Comparison of ENCODE assay signal across 27 mouse cellular contexts in genomic region chr3:77587218-77587617, GRCm38 (mm10).
DNase-seq lines count a peak whose midpoint lies in the region; ATAC-seq and TF ChIP-seq lines count a peak whose summit lies in the region.
"Had no signal": no experiment of that assay in that cellular context is flagged by ENCODE, and none has a peak within 500 bp of the region (broad histone marks: within the 10 kb centered on the region; RNA-seq: fewer than 3 reads in every experiment).

No protein-coding gene starts in this region.

- TF ChIP-seq POLR2A in brain, embryonic 14.5 days (IDR thresholded peaks at IDR 0.05; ENCODE audit: borderline replicate concordance, extremely low read depth, insufficient read depth, insufficient read length, poor library complexity, severe bottlenecking), result no peak

- no peak overlapping the region for H3K27ac ChIP-seq in forebrain, embryonic 14.5 days (ENCODE audit: low read depth, low read length)
- H3K27ac ChIP-seq in forebrain, embryonic 15.5 days (replicated peaks), result no peak overlapping the region
- H3K27ac ChIP-seq in midbrain, embryonic 14.5 days (replicated peaks; ENCODE audit: low read depth, low read length), result no peak overlapping the region
- H3K27ac ChIP-seq in midbrain, embryonic 13.5 days, result no peak overlapping the region
- H3K27ac ChIP-seq: embryonic facial prominence, embryonic 10.5 days; embryonic facial prominence, embryonic 13.5 days; heart, adult 2 months; heart, embryonic 10.5 days; heart, embryonic 13.5 days; hindbrain, embryonic 14.5 days; hindbrain, postnatal 0 days had no signal

- DNase-seq in forebrain, embryonic 14.5 days (ENCODE audit: low spot score), result peak; percentile 27
- peak; percentile 1 for DNase-seq in midbrain, embryonic 14.5 days
- peak; percentile 46 for DNase-seq in Muller cell, postnatal 12 days (ENCODE audit: inconsistent ontology term)
- DNase-seq in brain, embryonic 14.5 days (ENCODE audit: low read depth), result peak; percentile 48
- DNase-seq: adrenal gland, adult 8-10 months; adrenal gland, postnatal 25 days; cerebellum, adult 18-20 months; cerebellum, adult 9-11 months; cerebellum, postnatal 36 days; embryo, embryonic 11 days; gastrocnemius, postnatal 25 days; heart, adult 2 months; heart, postnatal 14 days; heart, postnatal 4 days had no signal

- H3K4me1 ChIP-seq in forebrain, embryonic 14.5 days (ENCODE audit: control insufficient read depth, insufficient read depth, low read length), result no peaks in the 10 kb centered on the region
- peaks cover 5% of the 10 kb centered on the region; the same call in 1 of the 2 replicates for H3K4me1 ChIP-seq in forebrain, embryonic 15.5 days
- H3K4me1 ChIP-seq in midbrain, embryonic 14.5 days (ENCODE audit: control insufficient read depth, insufficient read depth, low read length), result no peaks in the 10 kb centered on the region
- no peaks in the 10 kb centered on the region for H3K4me1 ChIP-seq in midbrain, embryonic 13.5 days (replicated peaks)
- H3K4me1 ChIP-seq: embryonic facial prominence, embryonic 10.5 days; embryonic facial prominence, embryonic 13.5 days; heart, embryonic 10.5 days; heart, embryonic 13.5 days had no signal

- no peak overlapping the region for H3K4me3 ChIP-seq in forebrain, embryonic 14.5 days (ENCODE audit: low read depth, low read length)
- H3K4me3 ChIP-seq in forebrain, embryonic 15.5 days, result no peak overlapping the region
- H3K4me3 ChIP-seq in midbrain, embryonic 14.5 days (replicated peaks; ENCODE audit: low read depth, low read length), result no peak overlapping the region
- no peak overlapping the region for H3K4me3 ChIP-seq in midbrain, embryonic 13.5 days (replicated peaks)
- H3K4me3 ChIP-seq: embryonic facial prominence, embryonic 10.5 days; embryonic facial prominence, embryonic 13.5 days; erythroblast, embryonic 14.5 days; heart, adult 2 months; heart, embryonic 10.5 days; heart, embryonic 13.5 days had no signal

- no peak overlapping the region for H3K4me2 ChIP-seq in forebrain, embryonic 14.5 days (ENCODE audit: low read length)
- no peak overlapping the region for H3K4me2 ChIP-seq in forebrain, embryonic 15.5 days (replicated peaks)
- no peak overlapping the region for H3K4me2 ChIP-seq in midbrain, embryonic 14.5 days (ENCODE audit: low read length)
- no peak overlapping the region for H3K4me2 ChIP-seq in midbrain, embryonic 13.5 days (replicated peaks)
- H3K4me2 ChIP-seq: embryonic facial prominence, embryonic 13.5 days; heart, embryonic 13.5 days; hindbrain, embryonic 14.5 days had no signal

- TF ChIP-seq CTCF in brain, embryonic 14.5 days (IDR thresholded peaks at IDR 0.05; ENCODE audit: borderline replicate concordance, extremely low read depth, insufficient read depth, insufficient read length), result no peak

- H3K27me3 ChIP-seq in forebrain, embryonic 14.5 days (replicated peaks; ENCODE audit: control insufficient read depth, insufficient read depth, low read length), result no peaks in the 10 kb centered on the region
- no peaks in the 10 kb centered on the region for H3K27me3 ChIP-seq in forebrain, embryonic 15.5 days
- no peaks in the 10 kb centered on the region for H3K27me3 ChIP-seq in midbrain, embryonic 14.5 days (ENCODE audit: control insufficient read depth, insufficient read depth, low read length)
- H3K27me3 ChIP-seq in midbrain, embryonic 13.5 days, result no peaks in the 10 kb centered on the region
- H3K27me3 ChIP-seq: embryonic facial prominence, embryonic 13.5 days; heart, embryonic 13.5 days had no signal

- H3K9me3 ChIP-seq in forebrain, embryonic 14.5 days (replicated peaks; ENCODE audit: control insufficient read depth, low read length), result no peaks in the 10 kb centered on the region
- H3K9me3 ChIP-seq in forebrain, embryonic 15.5 days, result no peaks in the 10 kb centered on the region
- no peaks in the 10 kb centered on the region for H3K9me3 ChIP-seq in midbrain, embryonic 14.5 days (ENCODE audit: control insufficient read depth, low read length)
- H3K9me3 ChIP-seq in midbrain, embryonic 13.5 days, result no peaks in the 10 kb centered on the region
- H3K9me3 ChIP-seq: embryonic facial prominence, embryonic 10.5 days; embryonic facial prominence, embryonic 13.5 days; heart, embryonic 10.5 days; heart, embryonic 13.5 days had no signal

- no peak overlapping the region for H3K9ac ChIP-seq in forebrain, embryonic 14.5 days (ENCODE audit: low read length)
- no peak overlapping the region for H3K9ac ChIP-seq in forebrain, embryonic 15.5 days (replicated peaks)
- no peak overlapping the region for H3K9ac ChIP-seq in midbrain, embryonic 14.5 days (replicated peaks; ENCODE audit: low read length)
- H3K9ac ChIP-seq in midbrain, embryonic 13.5 days (replicated peaks), result no peak overlapping the region
- H3K9ac ChIP-seq: embryonic facial prominence, embryonic 13.5 days; heart, embryonic 13.5 days; hindbrain, embryonic 14.5 days had no signal

- peak; percentile 58; the same call in 1 of the 2 replicates for ATAC-seq in forebrain, embryonic 14.5 days
- ATAC-seq in forebrain, embryonic 15.5 days (replicated peaks), result no peak; the same call in 1 of the 2 replicates
- no peak for ATAC-seq in midbrain, embryonic 14.5 days (ENCODE audit: low FRiP score, low TSS enrichment)
- no peak for ATAC-seq in midbrain, embryonic 13.5 days
- ATAC-seq: activated CD4-positive, CD25-positive, alpha-beta regulatory T cell, adult 4 months; CD4-positive, CD25-positive, alpha-beta regulatory T cell, adult 4 months; hindbrain, postnatal 0 days; inflammation-experienced regulatory T-cells, adult 6 months; intestine, embryonic 16.5 days had no signal

- 48% methylated on average over 3 of the region's 3 CpGs for WGBS in forebrain, embryonic 14.5 days
- 38% methylated on average over 3 of the region's 3 CpGs for WGBS in forebrain, embryonic 15.5 days
- WGBS in midbrain, embryonic 14.5 days, result 79% methylated on average over 3 of the region's 3 CpGs
- 81% methylated on average over 3 of the region's 3 CpGs for WGBS in midbrain, embryonic 13.5 days

- no peaks in the 10 kb centered on the region for H3K36me3 ChIP-seq in forebrain, embryonic 14.5 days (ENCODE audit: control insufficient read depth, insufficient read depth, low read length)
- H3K36me3 ChIP-seq in forebrain, embryonic 15.5 days, result no peaks in the 10 kb centered on the region
- no peaks in the 10 kb centered on the region for H3K36me3 ChIP-seq in midbrain, embryonic 14.5 days (ENCODE audit: control insufficient read depth, insufficient read depth, low read length)
- no peaks in the 10 kb centered on the region for H3K36me3 ChIP-seq in midbrain, embryonic 13.5 days
- H3K36me3 ChIP-seq: embryonic facial prominence, embryonic 10.5 days; embryonic facial prominence, embryonic 13.5 days; heart, embryonic 10.5 days; heart, embryonic 13.5 days had no signal
